Mouse (Mus musculus): ENCODE results near the gene Lrch4.

DNA sequence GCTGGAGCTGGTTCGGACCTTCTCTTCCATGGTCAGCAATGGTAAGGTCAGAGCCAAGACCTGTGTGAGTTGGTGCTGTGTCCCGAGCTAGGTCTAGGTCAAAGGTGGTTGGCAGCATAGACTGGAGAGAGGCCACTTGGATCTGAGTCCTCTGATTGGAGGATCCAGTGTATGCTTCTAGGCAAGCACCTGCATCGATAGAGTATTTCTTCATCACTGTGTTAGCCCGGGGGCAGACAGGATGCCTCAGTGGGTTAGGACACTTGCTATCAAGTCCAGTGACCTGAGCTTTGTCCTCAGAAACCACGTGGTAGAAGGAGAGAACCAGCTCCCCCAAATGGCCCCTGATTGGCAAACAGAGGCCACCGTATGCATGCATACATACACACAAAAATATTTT lies 48.7 kb upstream of the Lrch4 start:
- TF ChIP-seq CTCF (IDR thresholded peaks at IDR 0.05; ENCODE audit: borderline replicate concordance, insufficient read depth, low read length) = no peak
- TF ChIP-seq POLR2A (IDR thresholded peaks at IDR 0.05; ENCODE audit: low read depth, low read length) = no peak

Data from embryonic fibroblast, embryonic 13.5 days (primary cell).